Mouse (Mus musculus): ENCODE measurements at regions not wholly inside any gene's neighbourhood (a gene's known extent, or its start where the extent isn't known, plus 50 kb on each side); places are given as distances from the start of the nearest gene placed in this dataset.

- H3K4me3 ChIP-seq (ENCODE audit: control insufficient read depth in 1 of 2, insufficient read depth in 1 of 2, low read depth in 2 of 2, low read length in 2 of 2) = no peak overlapping the region
- H3K9me3 ChIP-seq (replicated peaks; ENCODE audit: insufficient read depth, low read length) = no peaks in the 10 kb centered on the region
- H3K36me3 ChIP-seq (ENCODE audit: control insufficient read depth in 1 of 2, insufficient read depth in 2 of 2, low read length in 2 of 2) = no peaks in the 10 kb centered on the region
- DNase-seq (ENCODE audit: low read depth, low spot score) = no peak
- no peaks in the 10 kb centered on the region for H3K27me3 ChIP-seq (ENCODE audit: control insufficient read depth in 1 of 2, insufficient read depth in 2 of 2, low read length in 2 of 2)
- no peak overlapping the region for H3K27ac ChIP-seq (ENCODE audit: control insufficient read depth, low read depth, low read length)
- TF ChIP-seq ELF1 (IDR thresholded peaks at IDR 0.05; ENCODE audit: low read depth, low read length) (no peak), KAT2A (conservative IDR thresholded peaks at IDR 0.05; ENCODE audit: low read depth, low read length) (no peak), ZMIZ1 (IDR thresholded peaks at IDR 0.05; ENCODE audit: low read depth, low read length) (no peak), TBP (IDR thresholded peaks at IDR 0.05; ENCODE audit: low read depth, low read length) (no peak), ZKSCAN1 (IDR thresholded peaks at IDR 0.05; ENCODE audit: low read depth, low read length) (no peak), RAD21 (IDR thresholded peaks at IDR 0.05; ENCODE audit: low read depth, low read length) (no peak), RCOR1 (IDR thresholded peaks at IDR 0.05; ENCODE audit: low read depth, low read length) (no peak), UBTF (IDR thresholded peaks at IDR 0.05; ENCODE audit: borderline replicate concordance, insufficient read depth, low read depth, low read length) (no peak), GABPA (IDR thresholded peaks at IDR 0.05; ENCODE audit: low read depth, low read length) (no peak), CTCF (IDR thresholded peaks at IDR 0.05 in 2 of 3, conservative IDR thresholded peaks at IDR 0.05 in 1 of 3; ENCODE audit: control insufficient read depth in 1 of 3, insufficient read depth in 1 of 3, low read depth in 2 of 3, low read length in 3 of 3, poor library complexity in 1 of 3, severe bottlenecking in 1 of 3) (no peak), BHLHE40 (IDR thresholded peaks at IDR 0.05; ENCODE audit: borderline replicate concordance, low read depth, low read length) (no peak)
- no peaks in the 10 kb centered on the region for H3K79me2 ChIP-seq (ENCODE audit: control insufficient read depth, insufficient read depth, low read length, poor library complexity)
- H3K9ac ChIP-seq (ENCODE audit: control insufficient read depth, low read depth, low read length, poor library complexity, severe bottlenecking) = no peak overlapping the region
- no peaks in the 10 kb centered on the region for H3K4me1 ChIP-seq (ENCODE audit: control insufficient read depth in 1 of 2, insufficient read depth in 2 of 2, low read length in 2 of 2)
These were observed 259.6 kb downstream of the Hhipl2 start for GRCm38 (mm10) chr1:183677585-183677984.

- no peaks in the 10 kb centered on the region for H3K9me3 ChIP-seq (replicated peaks; ENCODE audit: insufficient read depth, low read length)
- no peaks in the 10 kb centered on the region for H3K36me3 ChIP-seq (ENCODE audit: control insufficient read depth in 1 of 2, insufficient read depth in 2 of 2, low read length in 2 of 2)
- no peaks in the 10 kb centered on the region for H3K79me2 ChIP-seq (ENCODE audit: control insufficient read depth, insufficient read depth, low read length, poor library complexity)
- H3K4me3 ChIP-seq (ENCODE audit: control insufficient read depth in 1 of 2, insufficient read depth in 1 of 2, low read depth in 2 of 2, low read length in 2 of 2) = no peak overlapping the region
- H3K4me1 ChIP-seq (ENCODE audit: control insufficient read depth in 1 of 2, insufficient read depth in 2 of 2, low read length in 2 of 2) = no peaks in the 10 kb centered on the region
- no peak overlapping the region for H3K27ac ChIP-seq (ENCODE audit: control insufficient read depth, low read depth, low read length)
- no peak overlapping the region for H3K9ac ChIP-seq (ENCODE audit: control insufficient read depth, low read depth, low read length, poor library complexity, severe bottlenecking)
- TF ChIP-seq ZC3H11A (IDR thresholded peaks at IDR 0.05; ENCODE audit: low read depth, low read length) (no peak), SIN3A (IDR thresholded peaks at IDR 0.05; ENCODE audit: low read length) (no peak), MYC (IDR thresholded peaks at IDR 0.05; ENCODE audit: low read depth, low read length) (no peak), MYB (IDR thresholded peaks at IDR 0.05; ENCODE audit: low read depth, low read length) (no peak), POLR2A (IDR thresholded peaks at IDR 0.05; ENCODE audit: control insufficient read depth in 1 of 2, insufficient read depth in 1 of 2, low read depth in 1 of 2, low read length in 2 of 2, poor library complexity in 1 of 2) (no peak), ZMIZ1 (IDR thresholded peaks at IDR 0.05; ENCODE audit: low read depth, low read length) (no peak), TAL1 (IDR thresholded peaks at IDR 0.05; ENCODE audit: low read length) (no peak), MAX (IDR thresholded peaks at IDR 0.05; ENCODE audit: low read length) (no peak), CTCF (IDR thresholded peaks at IDR 0.05 in 2 of 3, conservative IDR thresholded peaks at IDR 0.05 in 1 of 3; ENCODE audit: control insufficient read depth in 1 of 3, insufficient read depth in 1 of 3, low read depth in 2 of 3, low read length in 3 of 3, poor library complexity in 1 of 3, severe bottlenecking in 1 of 3) (no peak), RAD21 (IDR thresholded peaks at IDR 0.05; ENCODE audit: low read depth, low read length) (no peak), USF1 (IDR thresholded peaks at IDR 0.05; ENCODE audit: low read depth, low read length) (no peak), BHLHE40 (IDR thresholded peaks at IDR 0.05; ENCODE audit: borderline replicate concordance, low read depth, low read length) (no peak), TBP (IDR thresholded peaks at IDR 0.05; ENCODE audit: low read depth, low read length) (no peak), MEF2A (IDR thresholded peaks at IDR 0.05; ENCODE audit: extremely low read depth, insufficient replicate concordance, low read depth, low read length, poor library complexity, severe bottlenecking) (no peak), MAZ (IDR thresholded peaks at IDR 0.05; ENCODE audit: low read depth, low read length) (no peak)
- DNase-seq (ENCODE audit: low read depth, low spot score) = no peak
- H3K27me3 ChIP-seq (ENCODE audit: control insufficient read depth in 1 of 2, insufficient read depth in 2 of 2, low read length in 2 of 2) = no peaks in the 10 kb centered on the region
These were observed 261.9 kb downstream of the Hhipl2 start for GRCm38 (mm10) chr1:183679949-183680348.

Data from MEL (cell line).